29 mouse cellular contexts compared by ENCODE assay signal in the genomic region with DNA sequence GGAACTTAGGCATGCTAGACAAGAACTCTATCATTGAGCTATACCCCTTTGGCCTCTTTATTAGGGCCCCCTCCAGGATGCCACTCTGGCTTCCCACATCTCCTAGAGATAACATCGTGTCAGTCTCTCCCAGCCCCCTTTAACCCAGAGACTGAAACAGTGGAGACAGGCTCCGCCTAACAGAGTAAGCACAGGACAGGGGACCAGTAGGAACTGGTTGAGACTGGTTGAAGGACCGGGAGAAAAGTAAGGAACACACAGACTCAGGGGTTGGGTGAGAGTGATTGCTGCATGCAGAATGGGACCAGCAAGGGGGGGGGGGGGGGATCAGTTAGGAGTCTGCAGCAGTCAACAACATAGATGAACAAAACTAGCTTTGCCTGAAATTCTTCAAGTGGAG. TPM values are rescaled to one million over a fixed set of nuclear protein-coding genes. Genes with fewer than 3 reads are reported as not detected.
DNase-seq lines count a peak whose midpoint lies in the region; ATAC-seq and TF ChIP-seq lines count a peak whose summit lies in the region.
"Had no signal": no experiment of that assay in that cellular context is flagged by ENCODE, and none has a peak within 500 bp of the region (broad histone marks: within the 10 kb centered on the region; RNA-seq: fewer than 3 reads in every experiment).

No protein-coding gene starts in this region.

- no peaks in the 10 kb centered on the region for H3K36me3 ChIP-seq in kidney, embryonic 14.5 days (ENCODE audit: control insufficient read depth, insufficient read depth, low read length)
- no peaks in the 10 kb centered on the region for H3K36me3 ChIP-seq in stomach, postnatal 0 days (ENCODE audit: control insufficient read depth, insufficient read depth, low read length)
- H3K36me3 ChIP-seq: embryonic facial prominence, embryonic 10.5 days; embryonic facial prominence, embryonic 13.5 days; forebrain, embryonic 12.5 days; forebrain, embryonic 15.5 days; G1E; heart, embryonic 12.5 days; heart, embryonic 15.5 days; hindbrain, embryonic 12.5 days; hindbrain, embryonic 15.5 days had no signal

- no peak overlapping the region for H3K9ac ChIP-seq in kidney, embryonic 14.5 days (ENCODE audit: low read depth, low read length)
- no peak overlapping the region for H3K9ac ChIP-seq in stomach, postnatal 0 days (ENCODE audit: low read length)
- H3K9ac ChIP-seq: embryonic facial prominence, embryonic 13.5 days; forebrain, embryonic 12.5 days; forebrain, embryonic 15.5 days; heart, embryonic 12.5 days; heart, embryonic 15.5 days; hindbrain, embryonic 12.5 days; hindbrain, embryonic 15.5 days had no signal

- no peak for TF ChIP-seq EP300 in stomach, postnatal 0 days (optimal IDR thresholded peaks at IDR 0.05)

- no peak overlapping the region for H3K27ac ChIP-seq in kidney, embryonic 14.5 days (ENCODE audit: low read depth, low read length)
- no peak overlapping the region for H3K27ac ChIP-seq in stomach, postnatal 0 days (replicated peaks)
- H3K27ac ChIP-seq: embryonic facial prominence, embryonic 10.5 days; embryonic facial prominence, embryonic 13.5 days; forebrain, embryonic 12.5 days; forebrain, embryonic 15.5 days; heart, embryonic 15.5 days; hindbrain, embryonic 12.5 days; hindbrain, embryonic 15.5 days had no signal

- peak; percentile 30 for DNase-seq in kidney, adult 11 months
- no peak for DNase-seq in kidney, postnatal 14 days
- peak; percentile 36 to 51 for DNase-seq in kidney, adult 8-10 months
- DNase-seq in kidney, postnatal 10 days: peak; percentile 40
- no peak for DNase-seq in stomach, postnatal 0 days (ENCODE audit: low spot score)
- DNase-seq in heart, postnatal 4 days: no peak
- DNase-seq: adrenal gland, adult 2 months; adrenal gland, postnatal 14 days; cerebellum, adult 11 months; cerebellum, adult 2 months; cerebellum, adult 9-11 months; cerebellum, postnatal 25 days; embryo, embryonic 11 days; gastrocnemius, postnatal 25 days; heart, adult 18-20 months; heart, postnatal 14 days had no signal

- H3K9me3 ChIP-seq in kidney, embryonic 14.5 days (ENCODE audit: control insufficient read depth, low read length): no peaks in the 10 kb centered on the region
- no peaks in the 10 kb centered on the region for H3K9me3 ChIP-seq in stomach, postnatal 0 days (ENCODE audit: control insufficient read depth, low read length)
- H3K9me3 ChIP-seq: embryonic facial prominence, embryonic 10.5 days; embryonic facial prominence, embryonic 13.5 days; forebrain, embryonic 12.5 days; forebrain, embryonic 15.5 days; G1E; heart, embryonic 12.5 days; heart, embryonic 15.5 days; hindbrain, embryonic 12.5 days; hindbrain, embryonic 15.5 days had no signal

- no peak overlapping the region for H3K4me3 ChIP-seq in kidney, embryonic 14.5 days (ENCODE audit: low read length)
- H3K4me3 ChIP-seq in stomach, postnatal 0 days (ENCODE audit: low read depth, low read length): no peak overlapping the region
- H3K4me3 ChIP-seq: embryonic facial prominence, embryonic 10.5 days; embryonic facial prominence, embryonic 13.5 days; erythroblast, embryonic 14.5 days; forebrain, embryonic 12.5 days; forebrain, embryonic 15.5 days; heart, embryonic 12.5 days; heart, embryonic 15.5 days; hindbrain, embryonic 12.5 days; hindbrain, embryonic 15.5 days had no signal

- 60% methylated on average over 3 of the region's 3 CpGs for WGBS in kidney, embryonic 14.5 days
- WGBS in stomach, postnatal 0 days: 41% methylated on average over 3 of the region's 3 CpGs

- no peak for TF ChIP-seq CTCF in stomach, postnatal 0 days (IDR thresholded peaks at IDR 0.05; ENCODE audit: low read depth)

- H3K4me2 ChIP-seq in kidney, embryonic 14.5 days (replicated peaks; ENCODE audit: low read depth, low read length): no peak overlapping the region
- no peak overlapping the region for H3K4me2 ChIP-seq in stomach, postnatal 0 days (replicated peaks; ENCODE audit: low read depth)
- H3K4me2 ChIP-seq: embryonic facial prominence, embryonic 13.5 days; forebrain, embryonic 12.5 days; forebrain, embryonic 15.5 days; heart, embryonic 12.5 days; heart, embryonic 15.5 days; hindbrain, embryonic 12.5 days; hindbrain, embryonic 15.5 days had no signal

- peaks cover 5% of the 10 kb centered on the region; the same call in 1 of the 2 replicates for H3K4me1 ChIP-seq in kidney, embryonic 14.5 days (ENCODE audit: control insufficient read depth, insufficient read depth, low read length)
- no peaks in the 10 kb centered on the region for H3K4me1 ChIP-seq in stomach, postnatal 0 days (replicated peaks; ENCODE audit: control insufficient read depth, insufficient read depth)

- H3K27me3 ChIP-seq in kidney, embryonic 14.5 days (ENCODE audit: control insufficient read depth, insufficient read depth, low read length): peaks cover 11% of the 10 kb centered on the region
- 0 out of 2 replicates have a peak, but pooled peaks cover 2% of the 10 kb centered on the region for H3K27me3 ChIP-seq in stomach, postnatal 0 days (ENCODE audit: control insufficient read depth, insufficient read depth, low read length)
- H3K27me3 ChIP-seq: Patski had no signal

- ATAC-seq in kidney, embryonic 14.5 days (ENCODE audit: low FRiP score, low TSS enrichment): no peak
- ATAC-seq in stomach, postnatal 0 days (ENCODE audit: low FRiP score, low TSS enrichment): peak; percentile 69
- no peak for ATAC-seq in megakaryocyte progenitor cell, adult 5-6 weeks (replicated peaks; ENCODE audit: poor library complexity)
- ATAC-seq: forebrain, embryonic 15.5 days; Patski had no signal

RNA-seq across cellular contexts. Expression of gene Smug1, which starts 22.7 kb away (rescaled TPM):
- 11.5 and 19.5 TPM in 2 replicates for polyA plus RNA-seq in kidney, embryonic 14.5 days (2014; fragmentation: Nextera tagmentation; extraction: Ambion mirVana)
- polyA plus RNA-seq in stomach, postnatal 0 days (2015; fragmentation: Nextera tagmentation; extraction: Ambion mirVana): 10.6 and 11.2 TPM in 2 replicates
- 10 to 100 TPM; 12.7 to 14.1 TPM for total RNA-seq in heart, postnatal 4 days (2021)
- 2.1 and 4.5 TPM in 2 replicates for total RNA-seq in megakaryocyte progenitor cell, adult 5-6 weeks (2015)
- 3.8 and 4.2 TPM in 2 replicates for total RNA-seq in megakaryocyte progenitor cell, adult 5-6 weeks (2017)

Comparison
In these comparisons a context has a peak if more than half of its experiments do, and no peak if none do; other contexts are left out.
1. DNase-seq: peak in kidney, adult 11 months (single experiment), kidney, adult 8-10 months (2 of 2) and kidney, postnatal 10 days (single experiment); none in kidney, postnatal 14 days (single experiment), stomach, postnatal 0 days (single experiment) and heart, postnatal 4 days (single experiment).